Mouse (Mus musculus) ES-E14 (cell line): Measurements from ENCODE around the gene Uspl1. TPM values are rescaled to one million over a fixed set of nuclear protein-coding genes. Genes with fewer than 3 reads are reported as not detected.

ENCODE experiments used
- DNase-seq: peaks from one replicate; pipeline ENCODE4 v3.0.0-alpha.2; 2013; ENCODE audit warnings: low read depth, low spot score
- H3K27ac ChIP-seq: 2 replicates; pipeline ENCODE4 v1.5.1; 2012; ENCODE audit warnings: low read depth, mild to moderate bottlenecking, low read length, moderate library complexity, mixed read lengths; ENCODE audit not compliant: poor library complexity, insufficient read depth, severe bottlenecking
- H3K36me3 ChIP-seq: 2 replicates; pipeline ENCODE4 v1.6.1; 2012; ENCODE audit warnings: mild to moderate bottlenecking, low read length, moderate library complexity, mixed read lengths; ENCODE audit not compliant: control insufficient read depth, poor library complexity, insufficient read depth, severe bottlenecking
- H3K4me1 ChIP-seq, 2 experiments: fragments of 150-350 bp in 1 of 2; sonication (generic) in 1 of 2; 2 replicates each; pipeline ENCODE4 v1.6.1; 2012; ENCODE audit warnings: low read length in 2 of 2, mild to moderate bottlenecking in 1 of 2, mixed read lengths in 1 of 2; ENCODE audit not compliant: control insufficient read depth in 2 of 2, insufficient read depth in 2 of 2, poor library complexity in 1 of 2
- H3K4me3 ChIP-seq, 2 experiments: fragments of 150-350 bp in 1 of 2; sonication (generic) in 1 of 2; 2 replicates each; pipeline ENCODE4 v1.5.1; 2012; ENCODE audit warnings: low read length in 2 of 2, low read depth in 1 of 2, mild to moderate bottlenecking in 1 of 2, mixed read lengths in 1 of 2; ENCODE audit not compliant: insufficient read depth in 1 of 2, poor library complexity in 1 of 2, severe bottlenecking in 1 of 2
- H3K9ac ChIP-seq: 2 replicates; pipeline ENCODE4 v1.6.1; 2012; ENCODE audit warnings: low read depth, mild to moderate bottlenecking, low read length, mixed read lengths; ENCODE audit not compliant: poor library complexity, insufficient read depth, severe bottlenecking
- H3K9me3 ChIP-seq: fragments of 150-350 bp; sonication (generic); 2 replicates; pipeline ENCODE4 v1.6.1; 2012; ENCODE audit warnings: low read depth, mild to moderate bottlenecking, low read length; ENCODE audit not compliant: control insufficient read depth, insufficient read depth
- CHD2 ChIP-seq: IDR thresholded peaks from 2 replicates; pipeline ENCODE4 v1.6.1; 2014; ENCODE audit warnings: mild to moderate bottlenecking, low read depth, low read length, inconsistent platforms
- HCFC1 ChIP-seq: IDR thresholded peaks from 2 replicates; pipeline ENCODE4 v1.6.1; 2012; ENCODE audit warnings: low read length, inconsistent platforms, borderline replicate concordance; ENCODE audit not compliant: insufficient read depth
- MAFK ChIP-seq: IDR thresholded peaks from 2 replicates; pipeline ENCODE4 v1.6.1; 2014; ENCODE audit warnings: mild to moderate bottlenecking, low read depth, low read length, inconsistent platforms; ENCODE audit not compliant: insufficient read depth
- ZC3H11A ChIP-seq: IDR thresholded peaks from 2 replicates; pipeline ENCODE4 v1.6.1; 2012; ENCODE audit warnings: low read depth, mild to moderate bottlenecking, inconsistent platforms, low read length, borderline replicate concordance
- ZNF384 ChIP-seq: IDR thresholded peaks from 2 replicates; pipeline ENCODE4 v1.6.1; 2012; ENCODE audit warnings: low read depth, low read length, inconsistent platforms
- in situ Hi-C, 2 experiments: fragments of 600-800 bp; cut with MboI; formaldehyde crosslinking; loops; one replicate each; pipeline ENCODE4 v1.15.1; 2025; ENCODE audit warnings: low sequenced_read_pairs in 2 of 2, inconsistent platforms in 1 of 2; ENCODE audit not compliant: unreplicated experiment in 2 of 2
- total RNA-seq: library from RNA; depleted of rRNA; stranded (reverse); fragments of 300-350 nt; gene quantifications from 2 replicates; pipeline ENCODE4 v1.2.3, GENCODE M21; 2012

The Uspl1 gene
- total RNA-seq, 1 experiment = 108 TPM

DNA sequence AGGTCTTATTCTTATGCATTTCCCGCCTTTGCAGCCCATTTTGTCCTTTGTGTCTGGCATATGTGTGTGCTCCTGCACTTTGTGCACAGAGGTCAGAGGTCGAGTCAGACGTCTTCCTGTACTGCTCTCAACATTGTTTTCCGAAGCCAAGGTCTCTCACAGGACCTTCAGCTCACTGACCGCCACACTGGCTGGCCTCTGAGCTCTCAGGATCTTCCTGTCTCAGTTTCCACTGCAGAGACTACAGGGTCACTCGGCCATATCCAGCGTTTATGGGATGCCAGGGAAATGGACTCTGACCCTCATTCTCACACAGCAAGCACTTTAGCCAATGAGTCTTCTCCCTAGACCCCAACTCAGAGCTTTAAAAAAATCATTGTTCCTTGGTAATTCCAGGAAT, 19.3 kb upstream of the Uspl1 start:
- Histone ChIP-seq H3K27ac (no peak overlapping the region), H3K36me3 (no peaks in the 10 kb centered on the region), H3K4me3 (no peak overlapping the region), H3K4me1 (peaks cover 0 to 4% of the 10 kb centered on the region in 2 experiments; a peak in 1 of 4 replicates), H3K9ac (no peak overlapping the region), H3K9me3 (no peaks in the 10 kb centered on the region)
- in situ Hi-C loops = no loop called here
- TF ChIP-seq ZC3H11A (no peak), MAFK (no peak), ZNF384 (0 out of 2 replicates have a peak, but pooled peaks have one; percentile 10), CHD2 (no peak), HCFC1 (no peak)
- no peak for DNase-seq

GRCm38 (mm10) chr5:149166011-149166410, 18.1 kb upstream of the Uspl1 start:
- no peak overlapping the region for H3K9ac ChIP-seq
- in situ Hi-C loops = no loop called here
- DNase-seq = no peak
- peaks cover 2 to 8% of the 10 kb centered on the region in 2 experiments; a peak in 2 of 4 replicates for H3K4me1 ChIP-seq
- H3K27ac ChIP-seq = no peak overlapping the region
- TF ChIP-seq MAFK (no peak), ZC3H11A (no peak)
- H3K4me3 ChIP-seq = no peak overlapping the region
- no peaks in the 10 kb centered on the region for H3K36me3 ChIP-seq
- no peaks in the 10 kb centered on the region for H3K9me3 ChIP-seq

DNA sequence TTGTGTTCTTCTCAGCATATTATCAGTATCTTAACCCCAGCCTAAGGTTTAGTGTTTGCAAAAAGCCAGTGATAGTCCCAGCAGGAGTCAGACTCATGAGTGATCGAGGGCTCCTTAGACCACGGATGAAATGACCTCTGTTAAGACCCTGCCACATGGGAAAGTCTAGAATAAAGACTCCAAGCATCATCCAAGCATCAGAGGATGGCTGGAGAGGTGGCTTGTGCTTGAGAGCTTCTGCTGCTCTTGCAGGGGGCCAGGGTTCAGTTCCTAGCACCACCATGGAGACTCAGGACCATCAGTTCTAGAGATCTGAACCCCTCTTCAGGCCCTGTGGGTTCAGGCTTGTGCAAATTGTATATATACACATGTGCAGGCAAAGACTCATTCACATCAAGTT, 16.1 kb upstream of the Uspl1 start:
- H3K9me3 ChIP-seq = no peaks in the 10 kb centered on the region
- no peak overlapping the region for H3K4me3 ChIP-seq
- no peak overlapping the region for H3K27ac ChIP-seq
- H3K36me3 ChIP-seq = no peaks in the 10 kb centered on the region
- in situ Hi-C loops = no loop called here
- peaks cover 6 to 14% of the 10 kb centered on the region in 2 experiments; a peak in 2 of 4 replicates for H3K4me1 ChIP-seq
- TF ChIP-seq HCFC1 = no peak
- no peak for TF ChIP-seq CHD2
- TF ChIP-seq MAFK = no peak
- no peak for TF ChIP-seq ZNF384
- no peak for TF ChIP-seq ZC3H11A
- no peak for DNase-seq
- H3K9ac ChIP-seq = no peak overlapping the region

GRCm38 (mm10) chr5:149168816-149169215, 15.3 kb upstream of the Uspl1 start:
- in situ Hi-C loops = no loop called here
- H3K4me3 ChIP-seq = no peak overlapping the region
- no peak overlapping the region for H3K9ac ChIP-seq
- peaks cover 6 to 14% of the 10 kb centered on the region in 2 experiments; a peak in 2 of 4 replicates for H3K4me1 ChIP-seq
- H3K36me3 ChIP-seq = no peaks in the 10 kb centered on the region
- DNase-seq = no peak
- H3K27ac ChIP-seq = no peak overlapping the region
- no peak for TF ChIP-seq HCFC1
- no peak for TF ChIP-seq MAFK
- TF ChIP-seq CHD2 = no peak
- TF ChIP-seq ZNF384 = no peak
- TF ChIP-seq ZC3H11A = no peak
- H3K9me3 ChIP-seq = no peaks in the 10 kb centered on the region

- DNase-seq = peak; percentile 44
- no peaks in the 10 kb centered on the region for H3K9me3 ChIP-seq
- H3K9ac ChIP-seq = no peak overlapping the region
- no peak for TF ChIP-seq ZNF384
- TF ChIP-seq CHD2 = no peak
- in situ Hi-C loops = no loop called here
- peaks cover 6 to 14% of the 10 kb centered on the region in 2 experiments; a peak in 2 of 4 replicates for H3K4me1 ChIP-seq
- H3K27ac ChIP-seq = no peak overlapping the region
- no peak overlapping the region for H3K4me3 ChIP-seq
- H3K36me3 ChIP-seq = no peaks in the 10 kb centered on the region
Measured at GRCm38 (mm10) chr5:149170841-149171588, 13.1 kb upstream of the Uspl1 start.
